Mouse (Mus musculus) liver, embryonic 16.5 days (tissue): ENCODE results near the gene Tbcc. TPM values are rescaled to one million over a fixed set of nuclear protein-coding genes. Genes with fewer than 3 reads are reported as not detected.

Experiments
- ATAC-seq: fragments of 200-750 bp; cut with Nextera tagmentation; 2 replicates; pipeline ENCODE4 v1.8.0; 2017; ENCODE audit warnings: low read depth, mild to moderate bottlenecking, moderate number of reproducible peaks, moderate library complexity
- H3K27ac ChIP-seq: fragments of 300-500 bp; sonication (generic); 2 replicates; pipeline ENCODE4 v1.5.1; 2014; ENCODE audit warnings: mild to moderate bottlenecking, low read length
- H3K27me3 ChIP-seq: fragments of 300-500 bp; sonication (generic); 2 replicates; pipeline ENCODE4 v1.6.1; 2014; ENCODE audit warnings: low read depth, low read length, mixed read lengths; ENCODE audit not compliant: control insufficient read depth, insufficient read depth
- H3K36me3 ChIP-seq: fragments of 300-500 bp; sonication (generic); 2 replicates; pipeline ENCODE4 v1.6.1; 2014; ENCODE audit warnings: mild to moderate bottlenecking; ENCODE audit not compliant: control insufficient read depth, insufficient read depth
- H3K4me1 ChIP-seq: fragments of 300-500 bp; sonication (generic); 2 replicates; pipeline ENCODE4 v1.6.1; 2014; ENCODE audit warnings: low read depth, low read length, mixed read lengths; ENCODE audit not compliant: control insufficient read depth
- H3K4me2 ChIP-seq: fragments of 300-500 bp; sonication (generic); 2 replicates; pipeline ENCODE4 v1.6.1; 2014; ENCODE audit warnings: low read depth, low read length, mixed read lengths
- H3K4me3 ChIP-seq: fragments of 300-500 bp; sonication (generic); 2 replicates; pipeline ENCODE4 v1.5.1; 2014; ENCODE audit warnings: low read depth, mild to moderate bottlenecking, low read length
- H3K9ac ChIP-seq: fragments of 300-500 bp; sonication (generic); 2 replicates; pipeline ENCODE4 v1.6.1; 2014; ENCODE audit warnings: low read depth, low read length
- H3K9me3 ChIP-seq: fragments of 300-500 bp; sonication (generic); replicated peaks from 2 replicates; pipeline ENCODE4 v1.6.1; 2016; ENCODE audit warnings: low read length; ENCODE audit not compliant: control insufficient read depth
- WGBS: fragments of 180-500 bp; shearing (Covaris S2); extraction: QIAGEN DNeasy Blood & Tissue Kit; methylation state at CpG from one replicate; pipeline ENCODE4 v1.1.7; 2014; ENCODE audit not compliant: insufficient replicate concordance; 5-methylcytosine and 5-hydroxymethylcytosine counted together
- polyA plus RNA-seq: library from polyadenylated mRNA; unstranded; fragments of >200 nt; fragmentation: Nextera tagmentation; extraction: Ambion mirVana; gene quantifications from 2 replicates; pipeline ENCODE4 v1.2.1, GENCODE M21; 2015

Tbcc gene
- polyA plus RNA-seq, 1 experiment from 2014 or later, result 15.5 TPM

DNA sequence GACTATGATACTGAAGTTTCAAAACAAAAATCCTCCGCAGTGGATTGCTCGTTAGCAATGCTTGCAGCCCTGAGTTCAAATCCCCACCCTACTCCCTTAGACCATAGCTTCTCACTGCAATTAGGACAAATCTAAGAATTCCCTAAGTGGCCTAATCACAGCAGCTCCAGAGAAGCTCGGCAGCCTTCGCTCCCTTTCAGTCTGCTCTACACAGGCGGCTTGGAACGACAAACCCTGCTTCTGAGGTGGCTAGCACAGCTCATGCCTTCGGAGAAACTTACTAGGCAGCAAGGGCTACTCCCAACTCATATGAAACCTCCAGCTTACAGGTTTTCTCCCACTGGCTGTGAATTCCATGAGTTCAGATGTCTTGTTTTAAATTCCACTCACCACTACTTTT lies 36.4 kb upstream of the Tbcc start:
- WGBS, result 82% methylated on average over 7 of the region's 7 CpGs
- H3K9ac ChIP-seq, result 0 out of 2 replicates have a peak overlapping the region, but pooled peaks have one; percentile 30

DNA sequence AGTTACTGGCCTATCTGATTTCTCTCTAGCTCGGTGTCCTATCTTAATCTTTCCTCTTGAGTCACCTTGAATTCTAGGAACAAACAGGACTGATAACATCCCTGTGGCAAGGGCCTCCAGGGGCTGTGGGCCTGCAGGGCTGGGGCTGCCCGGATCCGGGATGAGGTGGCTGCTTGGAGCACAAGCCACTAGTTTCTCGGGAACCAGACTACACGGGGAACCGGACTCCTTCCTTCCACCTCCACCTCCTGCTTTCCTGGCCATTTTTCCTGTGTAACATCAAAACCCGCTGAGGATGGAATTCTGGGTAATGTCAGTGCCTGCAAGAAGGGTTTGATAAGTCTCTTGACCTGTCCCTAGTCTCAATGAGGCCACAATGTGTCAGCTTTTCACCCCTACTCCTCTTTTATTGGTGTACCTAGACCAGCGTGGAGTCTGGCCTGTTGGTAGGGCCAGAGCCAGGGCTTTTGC lies 35.8 kb upstream of the Tbcc start:
- H3K9me3 ChIP-seq, result no peaks in the 10 kb centered on the region
- H3K4me2 ChIP-seq, result no peak overlapping the region; the same call in 1 of the 2 replicates
- ATAC-seq, result no peak
- H3K36me3 ChIP-seq, result no peaks in the 10 kb centered on the region; the same call in 1 of the 2 replicates
- H3K27ac ChIP-seq, result peak overlapping the region; percentile 29
- no peak overlapping the region for H3K9ac ChIP-seq
- H3K27me3 ChIP-seq, result no peaks in the 10 kb centered on the region
- WGBS, result 51% methylated on average over 8 of the region's 8 CpGs
- H3K4me1 ChIP-seq, result peaks cover 34% of the 10 kb centered on the region
- H3K4me3 ChIP-seq, result no peak overlapping the region

More for the DNA sequence above, 36.4 kb upstream of the Tbcc start:
- H3K9me3 ChIP-seq, result no peaks in the 10 kb centered on the region
- H3K36me3 ChIP-seq, result no peaks in the 10 kb centered on the region; the same call in 1 of the 2 replicates
- H3K4me3 ChIP-seq, result no peak overlapping the region
- no peaks in the 10 kb centered on the region for H3K27me3 ChIP-seq
- no peak for ATAC-seq
- no peak overlapping the region for H3K4me2 ChIP-seq
- no peak overlapping the region; the same call in 1 of the 2 replicates for H3K27ac ChIP-seq
- H3K4me1 ChIP-seq, result peaks cover 33% of the 10 kb centered on the region

DNA sequence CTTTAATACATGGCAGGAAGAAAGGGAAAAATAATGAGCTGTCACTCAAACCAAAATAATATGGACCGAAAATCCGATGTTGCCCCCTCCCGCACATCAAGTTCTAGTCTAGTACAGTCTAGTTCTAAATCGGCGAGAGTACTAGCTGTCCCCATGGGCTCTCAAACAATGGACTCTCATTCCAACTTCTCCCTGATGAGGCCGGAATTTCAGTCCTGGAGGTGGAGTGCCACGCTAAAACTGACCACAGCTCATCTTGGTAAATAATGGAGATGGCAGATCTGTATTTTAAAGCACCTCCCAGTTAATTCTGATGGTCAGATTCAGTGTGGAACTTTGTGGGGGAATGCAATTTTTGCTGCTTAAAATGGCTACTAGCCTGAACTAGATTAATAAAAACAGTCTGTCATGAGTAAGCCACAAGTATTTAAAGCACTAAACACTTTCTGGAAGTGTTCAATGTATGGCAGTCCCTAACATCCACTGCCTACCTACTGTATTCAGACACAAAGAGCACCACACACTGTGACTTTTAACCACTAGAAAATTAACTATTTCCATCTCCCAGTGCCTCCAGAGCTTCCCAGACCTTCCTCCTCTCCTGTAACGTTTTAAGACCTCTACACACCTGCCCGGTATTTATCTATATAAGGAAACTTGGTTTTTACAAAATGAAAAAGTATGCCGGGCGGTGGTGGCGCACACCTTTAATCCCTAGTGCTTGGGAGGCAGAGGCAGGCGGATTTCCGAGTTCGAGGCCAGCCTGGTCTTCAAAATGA lies 35.0 kb upstream of the Tbcc start:
- Histone ChIP-seq H3K36me3 (no peaks in the 10 kb centered on the region), H3K4me2 (peak overlapping the region; percentile 73), H3K4me1 (peaks cover 34% of the 10 kb centered on the region), H3K9ac (peak overlapping the region; percentile 99), H3K27me3 (no peaks in the 10 kb centered on the region), H3K4me3 (peak overlapping the region; percentile 86), H3K27ac (peak overlapping the region; percentile 97), H3K9me3 (no peaks in the 10 kb centered on the region)
- 53% methylated on average over 15 of the region's 15 CpGs for WGBS
- ATAC-seq, result no peak

DNA sequence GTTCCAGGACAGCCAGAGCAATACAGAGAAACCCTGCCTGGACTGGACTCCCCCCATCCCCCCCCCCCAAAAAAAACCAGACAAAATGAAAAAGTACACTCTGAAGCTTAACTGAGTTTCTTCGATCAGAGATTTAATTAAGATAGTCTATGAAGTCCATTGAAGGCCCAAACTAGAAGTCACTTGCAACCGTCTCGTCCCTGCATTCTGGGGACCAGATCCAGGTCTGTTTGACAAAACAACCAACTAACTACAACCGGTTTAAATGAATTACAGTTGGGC lies 34.4 kb upstream of the Tbcc start:
- WGBS, result 5% methylated on average over 4 of the region's 4 CpGs
- peak overlapping the region; percentile 86 for H3K4me3 ChIP-seq
- peak overlapping the region; percentile 99 for H3K9ac ChIP-seq
- H3K9me3 ChIP-seq, result no peaks in the 10 kb centered on the region
- peak overlapping the region; percentile 97 for H3K27ac ChIP-seq
- no peaks in the 10 kb centered on the region for H3K36me3 ChIP-seq
- ATAC-seq, result no peak
- H3K4me1 ChIP-seq, result peaks cover 34% of the 10 kb centered on the region
- H3K4me2 ChIP-seq, result peak overlapping the region; percentile 73
- no peaks in the 10 kb centered on the region for H3K27me3 ChIP-seq

DNA sequence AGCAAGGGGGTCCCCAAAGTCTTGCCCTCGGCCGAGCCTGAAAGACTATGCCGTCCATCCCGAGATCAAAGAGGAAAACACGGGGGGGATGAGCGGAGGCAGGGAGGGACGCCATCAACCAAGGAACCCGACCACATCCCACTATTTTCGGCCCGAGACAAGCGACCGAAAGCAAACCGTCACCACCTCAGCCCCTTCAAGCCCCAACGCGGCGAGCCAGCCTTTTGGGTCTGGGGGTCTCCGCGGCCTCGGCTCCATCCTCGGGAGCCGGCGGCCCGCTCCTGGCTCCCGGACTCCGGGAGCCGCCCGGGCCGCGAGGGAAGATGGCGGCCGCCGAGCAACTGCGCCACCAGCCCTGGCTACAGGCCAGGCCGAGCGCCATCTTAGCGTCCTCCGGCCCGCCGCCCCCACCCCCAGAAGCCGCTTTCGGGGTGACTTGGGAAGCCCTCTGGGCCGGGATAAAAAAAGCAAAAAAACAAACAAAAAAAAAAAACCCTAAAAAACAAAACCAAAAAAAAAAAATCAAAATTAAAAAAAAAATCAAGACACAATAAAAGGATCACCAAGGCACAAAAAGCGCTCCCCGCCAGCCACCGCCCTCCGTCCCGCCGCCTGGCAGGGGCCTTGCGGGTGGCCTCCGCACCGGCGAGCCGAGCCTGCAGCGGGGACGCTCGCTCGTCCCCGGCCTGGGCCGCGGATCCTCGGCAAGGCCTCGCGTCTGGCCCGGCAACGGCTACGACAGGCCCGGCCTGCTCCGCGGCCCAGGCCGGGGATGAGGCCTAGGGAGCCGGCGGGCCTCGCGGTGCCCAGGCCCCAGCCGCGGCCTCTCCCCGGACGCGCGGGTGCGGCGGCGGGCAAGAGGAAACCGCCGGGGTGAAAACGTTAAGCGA lies 33.8 kb upstream of the Tbcc start:
- peaks cover 34% of the 10 kb centered on the region for H3K4me1 ChIP-seq
- WGBS, result under 1% methylated on average over 69 of the region's 87 CpGs
- peak overlapping the region; percentile 97 for H3K27ac ChIP-seq
- peak overlapping the region; percentile 86 for H3K4me3 ChIP-seq
- H3K9me3 ChIP-seq, result no peaks in the 10 kb centered on the region
- no peaks in the 10 kb centered on the region for H3K27me3 ChIP-seq
- peak overlapping the region; percentile 73 for H3K4me2 ChIP-seq
- H3K9ac ChIP-seq, result peak overlapping the region; percentile 99
- no peaks in the 10 kb centered on the region for H3K36me3 ChIP-seq
- peak; percentile 76 for ATAC-seq

DNA sequence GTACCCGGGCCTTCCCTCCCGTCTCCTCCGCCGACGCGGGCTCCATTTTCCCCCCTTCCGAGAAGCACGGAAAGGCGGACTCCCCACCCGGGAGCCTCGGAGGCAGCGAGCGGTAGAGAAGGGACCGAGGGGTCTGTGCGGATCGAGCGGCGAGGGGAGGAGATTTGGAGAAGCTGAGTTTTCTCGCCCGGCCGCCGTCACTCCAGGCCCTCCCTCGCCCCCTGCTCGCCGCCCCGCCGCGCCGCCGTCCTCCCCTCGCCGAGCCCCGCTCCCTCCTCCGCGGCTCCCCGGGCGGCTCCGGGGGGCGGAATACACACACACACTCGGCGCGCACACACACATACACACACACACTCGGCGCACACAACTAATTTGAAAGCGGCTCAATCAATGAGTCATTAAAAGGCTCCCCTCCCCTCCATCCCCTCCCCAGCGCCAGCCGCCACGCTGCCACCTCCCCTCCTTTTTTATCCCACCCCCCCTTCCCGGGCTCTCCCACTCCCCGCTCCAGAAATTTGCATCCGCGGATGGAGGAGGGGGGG lies 33.1 kb upstream of the Tbcc start:
- Histone ChIP-seq H3K9ac (peak overlapping the region; percentile 99), H3K4me3 (peak overlapping the region; percentile 86), H3K27ac (peak overlapping the region; percentile 97), H3K9me3 (no peaks in the 10 kb centered on the region), H3K27me3 (no peaks in the 10 kb centered on the region), H3K4me1 (peaks cover 34% of the 10 kb centered on the region), H3K36me3 (no peaks in the 10 kb centered on the region), H3K4me2 (peak overlapping the region; percentile 73)
- WGBS, result 0% methylated on average over 41 of the region's 52 CpGs
- peak; percentile 72 for ATAC-seq

DNA sequence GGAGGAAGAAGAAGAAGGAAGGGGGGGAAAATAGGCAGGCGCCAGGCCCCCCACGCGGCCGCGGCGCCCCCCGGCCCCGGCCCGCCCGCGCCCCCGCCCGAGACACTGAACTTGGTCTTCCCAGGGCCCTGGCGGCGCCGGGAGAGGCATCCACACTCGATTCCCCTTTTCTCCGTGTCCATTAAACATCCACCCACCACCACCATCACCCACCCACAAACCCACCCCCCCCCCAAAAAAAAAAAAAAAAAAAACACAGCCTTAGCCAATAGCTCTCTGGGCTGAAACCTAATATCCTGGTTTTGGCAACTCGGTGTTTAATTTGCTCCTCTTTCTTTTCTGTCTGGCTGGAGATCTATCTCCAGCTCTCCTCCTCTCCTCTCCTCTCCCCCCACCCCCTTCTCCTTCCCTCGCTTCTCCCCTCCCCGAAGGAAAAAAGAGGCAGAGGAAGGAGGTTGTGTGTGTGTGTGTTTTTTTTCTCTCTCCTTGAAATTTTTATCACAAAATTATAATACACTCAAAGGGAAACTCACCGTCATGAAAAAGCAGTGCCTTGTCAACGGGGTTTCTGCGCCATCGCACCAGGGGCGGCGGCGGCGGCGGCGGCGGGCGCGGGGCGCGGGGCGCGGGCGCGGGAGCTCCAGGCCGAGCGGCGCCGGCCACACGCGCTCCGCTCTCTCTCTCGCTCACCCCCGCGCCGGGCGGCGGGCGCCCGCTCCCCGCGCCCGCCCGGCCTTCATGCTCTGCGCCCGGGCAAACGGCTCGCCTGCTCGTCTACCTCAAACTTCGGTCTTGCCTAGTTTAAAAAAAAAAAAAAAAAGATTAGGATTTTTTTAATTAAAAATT lies 32.4 kb upstream of the Tbcc start, which contains the start of gene Bicral:
Gene Bicral (minus strand): TSS at position 580 of the 846 bp plus-strand sequence.
- H3K4me1 ChIP-seq, result peaks cover 28% of the 10 kb centered on the region
- WGBS, result under 1% methylated on average over 60 of the region's 65 CpGs
- no peaks in the 10 kb centered on the region for H3K9me3 ChIP-seq
- H3K27ac ChIP-seq, result peak within 1 kb of the TSS; percentile 97
- ATAC-seq, result peak; percentile 22
- H3K4me3 ChIP-seq, result peak within 1 kb of the TSS; percentile 86
- H3K36me3 ChIP-seq, result no peaks in the 10 kb centered on the region
- H3K4me2 ChIP-seq, result peak within 1 kb of the TSS; percentile 73
- no peaks in the 10 kb centered on the region for H3K27me3 ChIP-seq
- peak within 1 kb of the TSS; percentile 99 for H3K9ac ChIP-seq

DNA sequence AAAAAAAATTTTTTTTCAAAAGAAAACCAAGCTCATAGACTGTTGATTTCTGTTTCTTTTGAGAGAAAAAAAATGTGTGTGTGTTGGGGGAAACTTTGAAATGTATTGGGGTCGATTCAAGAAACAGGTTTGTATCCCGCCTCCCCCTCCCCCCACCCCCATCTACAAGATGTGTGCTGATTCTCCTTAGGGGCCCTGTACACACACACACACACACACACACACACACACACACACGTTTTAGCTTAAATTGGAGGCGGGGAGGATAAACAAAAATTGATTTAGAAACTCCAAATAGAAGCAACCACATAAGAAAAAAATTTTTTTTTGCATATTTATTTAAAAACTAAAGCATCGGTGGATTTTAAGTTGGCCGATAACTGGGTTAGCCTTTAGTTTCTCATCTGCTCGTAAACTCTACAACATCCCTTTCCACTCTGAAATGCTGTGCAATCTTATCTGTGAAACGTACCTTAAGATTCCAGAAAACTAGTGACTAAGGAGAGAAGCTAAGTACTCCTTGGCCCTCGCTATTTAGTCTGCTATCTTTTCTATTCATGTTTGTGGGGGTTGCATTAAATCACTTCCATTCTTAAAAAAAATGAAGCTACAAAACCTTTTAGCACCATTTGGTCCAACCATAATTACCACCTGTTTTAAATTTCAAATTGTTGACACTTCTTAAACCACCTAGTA lies 31.6 kb upstream of the Tbcc start:
- Histone ChIP-seq H3K4me1 (peaks cover 22% of the 10 kb centered on the region), H3K36me3 (no peaks in the 10 kb centered on the region), H3K4me3 (peak overlapping the region; percentile 86), H3K27ac (peak overlapping the region; percentile 97), H3K27me3 (no peaks in the 10 kb centered on the region), H3K9me3 (no peaks in the 10 kb centered on the region), H3K9ac (peak overlapping the region; percentile 99), H3K4me2 (peak overlapping the region; percentile 73)
- WGBS, result 18% methylated on average over 9 of the region's 9 CpGs
- no peak for ATAC-seq
